Mouse (Mus musculus) embryonic facial prominence, embryonic 14.5 days (tissue): ENCODE data around the gene Krt33b. TPM values are rescaled to one million over a fixed set of nuclear protein-coding genes. Genes with fewer than 3 reads are reported as not detected.
A peak's percentile ranks its signal among the peaks of the same experiment; 100 is the strongest.

ENCODE experiments used
- ATAC-seq: fragments of 200-750 bp; cut with Nextera tagmentation; 2 replicates; pipeline ENCODE4 v1.8.0; 2017; ENCODE audit warnings: low read depth, moderate number of reproducible peaks, moderate TSS enrichment
- DNase-seq: peaks from one replicate; pipeline ENCODE4 v3.0.0-alpha.2; 2015; ENCODE audit warnings: low spot score
- H3K27ac ChIP-seq: fragments of 300-500 bp; sonication (generic); replicated peaks from 2 replicates; pipeline ENCODE4 v1.5.1; 2014; ENCODE audit warnings: low read depth, mild to moderate bottlenecking, low read length, moderate library complexity
- H3K27me3 ChIP-seq: fragments of 300-500 bp; sonication (generic); replicated peaks from 2 replicates; pipeline ENCODE4 v1.6.1; 2014; ENCODE audit warnings: low read length; ENCODE audit not compliant: control insufficient read depth, insufficient read depth
- H3K36me3 ChIP-seq: fragments of 300-500 bp; sonication (generic); 2 replicates; pipeline ENCODE4 v1.6.1; 2014; ENCODE audit warnings: low read length, mixed read lengths; ENCODE audit not compliant: control insufficient read depth, insufficient read depth
- H3K4me1 ChIP-seq: fragments of 300-500 bp; sonication (generic); 2 replicates; pipeline ENCODE4 v1.6.1; 2014; ENCODE audit warnings: antibody characterized with exemption, low read length; ENCODE audit not compliant: control insufficient read depth, insufficient read depth
- H3K4me2 ChIP-seq: fragments of 300-500 bp; sonication (generic); 2 replicates; pipeline ENCODE4 v1.6.1; 2014; ENCODE audit warnings: low read depth, mild to moderate bottlenecking, low read length, moderate library complexity, mixed read lengths
- H3K4me3 ChIP-seq: fragments of 300-500 bp; sonication (generic); 2 replicates; pipeline ENCODE4 v1.5.1; 2014; ENCODE audit warnings: low read depth, mild to moderate bottlenecking, low read length
- H3K9ac ChIP-seq: fragments of 300-500 bp; sonication (generic); 2 replicates; pipeline ENCODE4 v1.6.1; 2014; ENCODE audit warnings: low read depth, mild to moderate bottlenecking, low read length, moderate library complexity, mixed read lengths
- H3K9me3 ChIP-seq: fragments of 300-500 bp; sonication (generic); 2 replicates; pipeline ENCODE4 v1.6.1; 2016; ENCODE audit warnings: low read length; ENCODE audit not compliant: control insufficient read depth
- WGBS: fragments of 180-500 bp; shearing (Covaris S2); extraction: QIAGEN DNeasy Blood & Tissue Kit; methylation state at CpG from one replicate; pipeline ENCODE4 v1.1.7; 2014; 5-methylcytosine and 5-hydroxymethylcytosine counted together
- polyA plus RNA-seq: library from polyadenylated mRNA; unstranded; fragments of >200 nt; fragmentation: Nextera tagmentation; extraction: Ambion mirVana; gene quantifications from 2 replicates; pipeline ENCODE4 v1.2.1, GENCODE M21; 2014

Gene Krt33b
- polyA plus RNA-seq, 1 experiment from 2014 or later, result 1.3 TPM

- DNase-seq (peak; percentile 53), ATAC-seq (no peak)
- Histone ChIP-seq H3K27ac (no peak overlapping the region), H3K27me3 (no peaks in the 10 kb centered on the region), H3K4me2 (no peak overlapping the region), H3K4me3 (no peak overlapping the region), H3K9me3 (no peaks in the 10 kb centered on the region), H3K9ac (no peak overlapping the region), H3K36me3 (no peaks in the 10 kb centered on the region), H3K4me1 (no peaks in the 10 kb centered on the region; the same call in 1 of the 2 replicates)
- whole genome bisulfite sequencing, result 85% methylated on average over 8 of the region's 8 CpGs
These were observed 23.8 kb downstream of the Krt33b start for GRCm38 (mm10) chr11:100005905-100006304.

GRCm38 (mm10) chr11:100004846-100005245, 24.8 kb downstream of the Krt33b start:
- H3K4me2 ChIP-seq, result no peak overlapping the region
- H3K27ac ChIP-seq, result no peak overlapping the region
- WGBS, result 22% methylated on average over 6 of the region's 6 CpGs
- ATAC-seq, result no peak
- H3K27me3 ChIP-seq, result no peaks in the 10 kb centered on the region
- H3K9ac ChIP-seq, result no peak overlapping the region
- H3K9me3 ChIP-seq, result no peaks in the 10 kb centered on the region
- no peaks in the 10 kb centered on the region for H3K36me3 ChIP-seq
- DNase-seq, result peak; percentile 52
- no peaks in the 10 kb centered on the region; the same call in 1 of the 2 replicates for H3K4me1 ChIP-seq
- no peak overlapping the region for H3K4me3 ChIP-seq

- 86% methylated on average over 7 of the region's 7 CpGs for WGBS
- H3K9me3 ChIP-seq, result no peaks in the 10 kb centered on the region
- ATAC-seq (no peak), DNase-seq (no peak)
- no peak overlapping the region for H3K4me2 ChIP-seq
- peaks cover 10% of the 10 kb centered on the region for H3K27me3 ChIP-seq
- H3K36me3 ChIP-seq, result no peaks in the 10 kb centered on the region
- H3K27ac ChIP-seq, result no peak overlapping the region
- no peak overlapping the region for H3K9ac ChIP-seq
- H3K4me3 ChIP-seq, result no peak overlapping the region
- no peaks in the 10 kb centered on the region for H3K4me1 ChIP-seq
These were observed 30.6 kb downstream of the Krt33b start for GRCm38 (mm10) chr11:99999091-99999490.

GRCm38 (mm10) chr11:99994384-99994661, 35.3 kb downstream of the Krt33b start:
- ATAC-seq, result no peak
- Histone ChIP-seq H3K4me3 (no peak overlapping the region), H3K27me3 (peaks cover 28% of the 10 kb centered on the region), H3K27ac (no peak overlapping the region), H3K4me1 (no peaks in the 10 kb centered on the region), H3K36me3 (no peaks in the 10 kb centered on the region), H3K4me2 (no peak overlapping the region), H3K9me3 (no peaks in the 10 kb centered on the region), H3K9ac (no peak overlapping the region)
- 60% methylated on average over 4 of the region's 4 CpGs for WGBS
- no peak for DNase-seq

GRCm38 (mm10) chr11:99993620-99994383, 35.9 kb downstream of the Krt33b start, which contains the start of gene Krtap17-1:
Gene Krtap17-1 (minus strand): TSS chr11:99993994.
- no peaks in the 10 kb centered on the region for H3K4me1 ChIP-seq
- 0 out of 2 replicates have a peak within 1 kb of the TSS, but pooled peaks have one; percentile 16 for H3K9ac ChIP-seq
- DNase-seq, result no peak
- H3K4me2 ChIP-seq, result 0 out of 2 replicates have a peak within 1 kb of the TSS, but pooled peaks have one; percentile 15
- no peaks in the 10 kb centered on the region for H3K36me3 ChIP-seq
- 35% methylated on average over 12 of the region's 26 CpGs for WGBS
- no peak within 1 kb of the TSS for H3K4me3 ChIP-seq
- H3K27me3 ChIP-seq, result peaks cover 28% of the 10 kb centered on the region
- H3K27ac ChIP-seq, result no peak within 1 kb of the TSS
- no peaks in the 10 kb centered on the region for H3K9me3 ChIP-seq
- no peak for ATAC-seq

GRCm38 (mm10) chr11:99990571-99990970, 39.1 kb downstream of the Krt33b start:
- no peaks in the 10 kb centered on the region for H3K36me3 ChIP-seq
- no peak overlapping the region for H3K27ac ChIP-seq
- no peak overlapping the region for H3K4me2 ChIP-seq
- 87% methylated on average over 3 of the region's 3 CpGs for WGBS
- no peak overlapping the region for H3K4me3 ChIP-seq
- H3K9me3 ChIP-seq, result no peaks in the 10 kb centered on the region
- ATAC-seq (no peak), DNase-seq (no peak)
- H3K27me3 ChIP-seq, result peaks cover 23% of the 10 kb centered on the region
- no peaks in the 10 kb centered on the region for H3K4me1 ChIP-seq
- no peak overlapping the region for H3K9ac ChIP-seq

- Histone ChIP-seq H3K4me1 (no peaks in the 10 kb centered on the region), H3K36me3 (no peaks in the 10 kb centered on the region), H3K27ac (no peak overlapping the region), H3K9ac (no peak overlapping the region), H3K27me3 (peaks cover 23% of the 10 kb centered on the region), H3K4me3 (no peak overlapping the region), H3K4me2 (no peak overlapping the region), H3K9me3 (no peaks in the 10 kb centered on the region)
- no peak for DNase-seq
- no peak for ATAC-seq
- 82% methylated on average over 6 of the region's 6 CpGs for WGBS
These were observed 39.7 kb downstream of the Krt33b start for GRCm38 (mm10) chr11:99989881-99990405.

GRCm38 (mm10) chr11:99988530-99988929, 41.1 kb downstream of the Krt33b start:
- H3K9me3 ChIP-seq, result no peaks in the 10 kb centered on the region
- H3K9ac ChIP-seq, result no peak overlapping the region
- no peak for ATAC-seq
- no peak overlapping the region for H3K4me2 ChIP-seq
- H3K4me1 ChIP-seq, result no peaks in the 10 kb centered on the region
- H3K27me3 ChIP-seq, result peaks cover 12% of the 10 kb centered on the region
- no peak overlapping the region for H3K27ac ChIP-seq
- no peaks in the 10 kb centered on the region for H3K36me3 ChIP-seq
- DNase-seq, result no peak
- H3K4me3 ChIP-seq, result no peak overlapping the region
- 94% methylated on average over 3 of the region's 3 CpGs for WGBS

- Histone ChIP-seq H3K4me3 (no peak within 1 kb of the TSS), H3K4me1 (no peaks in the 10 kb centered on the region), H3K27ac (no peak within 1 kb of the TSS), H3K27me3 (no peaks in the 10 kb centered on the region), H3K9ac (no peak within 1 kb of the TSS), H3K4me2 (no peak within 1 kb of the TSS), H3K9me3 (no peaks in the 10 kb centered on the region), H3K36me3 (no peaks in the 10 kb centered on the region)
- ATAC-seq (peak; percentile 63; the same call in 1 of the 2 replicates), DNase-seq (peak; percentile 33)
- WGBS, result 61% methylated on average over 8 of the region's 8 CpGs
These were observed 43.5 kb downstream of the Krt33b start, which contains the start of gene Krtap16-1 for GRCm38 (mm10) chr11:99986180-99986647. Gene Krtap16-1 (minus strand): TSS chr11:99986597.
